Comparison of ENCODE assay signal across 9 mouse cellular contexts in the genomic region with DNA sequence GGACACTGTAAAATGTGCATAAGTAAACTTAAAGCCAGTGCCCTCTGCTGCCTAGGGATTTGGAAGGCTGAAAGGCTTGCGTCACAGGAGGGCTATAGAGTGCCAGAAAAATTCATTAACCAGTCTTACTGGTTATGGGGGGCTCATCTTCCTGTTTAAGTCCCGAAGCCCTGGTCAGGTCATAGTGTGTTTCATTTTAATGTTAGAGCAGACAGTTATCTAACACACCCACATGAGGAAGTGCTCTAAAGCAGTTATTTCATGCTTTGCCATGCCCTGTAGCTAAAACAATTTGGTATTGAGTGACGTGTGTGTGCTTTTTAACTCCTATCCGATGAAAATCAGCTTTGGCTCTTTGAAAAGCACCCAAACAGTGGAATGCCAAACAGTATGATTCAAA. TPM values are rescaled to one million over a fixed set of nuclear protein-coding genes. Genes with fewer than 3 reads are reported as not detected.
DNase-seq lines count a peak whose midpoint lies in the region; ATAC-seq and TF ChIP-seq lines count a peak whose summit lies in the region.
"Had no signal": no experiment of that assay in that cellular context is flagged by ENCODE, and none has a peak within 500 bp of the region (broad histone marks: within the 10 kb centered on the region; RNA-seq: fewer than 3 reads in every experiment).

No protein-coding gene starts in this region.

- WGBS in hindbrain, embryonic 14.5 days, result 36% methylated on average over 4 of the region's 4 CpGs
- WGBS in hindbrain, embryonic 10.5 days, result 53% methylated on average over 4 of the region's 4 CpGs
- 14% methylated on average over 4 of the region's 4 CpGs for WGBS in embryonic facial prominence, embryonic 14.5 days
- WGBS in limb, embryonic 13.5 days, result 33% methylated on average over 4 of the region's 4 CpGs

- DNase-seq in hindbrain, embryonic 14.5 days (ENCODE audit: low spot score), result no peak
- no peak for DNase-seq in hindbrain, embryonic 10.5 days (ENCODE audit: low spot score)
- DNase-seq in G1E (ENCODE audit: low spot score) (no peak), liver (no peak)
- peak; percentile 48 for DNase-seq in embryonic facial prominence, embryonic 14.5 days (ENCODE audit: low spot score)
- DNase-seq in frontal cortex, postnatal 25 days (ENCODE audit: low spot score in 2 of 2), result no peak
- DNase-seq in retina, postnatal 1 day, result no peak
- DNase-seq: liver, embryonic 13.5 days had no signal

- no peaks in the 10 kb centered on the region for H3K36me3 ChIP-seq in hindbrain, embryonic 14.5 days (replicated peaks; ENCODE audit: control insufficient read depth, insufficient read depth)
- H3K36me3 ChIP-seq in hindbrain, embryonic 10.5 days, result no peaks in the 10 kb centered on the region
- H3K36me3 ChIP-seq in G1E (replicated peaks), result no peaks in the 10 kb centered on the region
- H3K36me3 ChIP-seq in embryonic facial prominence, embryonic 14.5 days (ENCODE audit: control insufficient read depth, insufficient read depth, low read length), result no peaks in the 10 kb centered on the region
- H3K36me3 ChIP-seq in limb, embryonic 13.5 days, result no peaks in the 10 kb centered on the region
- H3K36me3 ChIP-seq: liver, embryonic 13.5 days had no signal

- TF ChIP-seq CTCF in G1E (IDR thresholded peaks at IDR 0.05; ENCODE audit: low read depth, low read length), result no peak

- no peak overlapping the region for H3K9ac ChIP-seq in hindbrain, embryonic 14.5 days
- 0 out of 2 replicates have a peak overlapping the region, but pooled peaks have one; percentile 19 for H3K9ac ChIP-seq in embryonic facial prominence, embryonic 14.5 days (ENCODE audit: low read depth, low read length)
- H3K9ac ChIP-seq in limb, embryonic 13.5 days, result no peak overlapping the region
- H3K9ac ChIP-seq: liver, embryonic 13.5 days had no signal

- H3K27ac ChIP-seq in hindbrain, embryonic 14.5 days, result no peak overlapping the region
- H3K27ac ChIP-seq in hindbrain, embryonic 10.5 days, result no peak overlapping the region
- H3K27ac ChIP-seq in embryonic facial prominence, embryonic 14.5 days (replicated peaks; ENCODE audit: low read depth, low read length), result peak overlapping the region; percentile 24; the same call in 1 of the 2 replicates
- no peak overlapping the region for H3K27ac ChIP-seq in limb, embryonic 13.5 days
- H3K27ac ChIP-seq: liver, embryonic 13.5 days had no signal

- H3K9me3 ChIP-seq in hindbrain, embryonic 14.5 days (ENCODE audit: control insufficient read depth, low read length), result no peaks in the 10 kb centered on the region
- no peaks in the 10 kb centered on the region for H3K9me3 ChIP-seq in hindbrain, embryonic 10.5 days
- H3K9me3 ChIP-seq in G1E (replicated peaks), result no peaks in the 10 kb centered on the region
- H3K9me3 ChIP-seq in embryonic facial prominence, embryonic 14.5 days (ENCODE audit: control insufficient read depth, low read length), result no peaks in the 10 kb centered on the region
- no peaks in the 10 kb centered on the region for H3K9me3 ChIP-seq in limb, embryonic 13.5 days
- H3K9me3 ChIP-seq: liver, embryonic 13.5 days had no signal

- H3K4me2 ChIP-seq in hindbrain, embryonic 14.5 days (replicated peaks), result peak overlapping the region; percentile 17
- peak overlapping the region; percentile 32; the same call in 1 of the 2 replicates for H3K4me2 ChIP-seq in embryonic facial prominence, embryonic 14.5 days (ENCODE audit: low read depth, low read length)
- peak overlapping the region; percentile 30 for H3K4me2 ChIP-seq in limb, embryonic 13.5 days (replicated peaks)
- H3K4me2 ChIP-seq: liver, embryonic 13.5 days had no signal

- no peaks in the 10 kb centered on the region for H3K4me1 ChIP-seq in hindbrain, embryonic 14.5 days (replicated peaks; ENCODE audit: control insufficient read depth, insufficient read depth, low read length)
- peaks cover 13% of the 10 kb centered on the region for H3K4me1 ChIP-seq in hindbrain, embryonic 10.5 days (replicated peaks)
- peaks cover 10% of the 10 kb centered on the region for H3K4me1 ChIP-seq in G1E (ENCODE audit: insufficient read depth, low read depth, low read length)
- H3K4me1 ChIP-seq in embryonic facial prominence, embryonic 14.5 days (ENCODE audit: control insufficient read depth, insufficient read depth, low read length), result 0 out of 2 replicates have a peak, but pooled peaks cover 9% of the 10 kb centered on the region
- H3K4me1 ChIP-seq in limb, embryonic 13.5 days, result peaks cover 24% of the 10 kb centered on the region
- H3K4me1 ChIP-seq: liver, embryonic 13.5 days had no signal

- no peaks in the 10 kb centered on the region for H3K27me3 ChIP-seq in hindbrain, embryonic 14.5 days (ENCODE audit: control insufficient read depth, insufficient read depth, low read length)
- H3K27me3 ChIP-seq in hindbrain, embryonic 10.5 days (ENCODE audit: insufficient read depth, poor library complexity, severe bottlenecking), result no peaks in the 10 kb centered on the region
- H3K27me3 ChIP-seq in G1E (ENCODE audit: insufficient read depth, low read length), result no peaks in the 10 kb centered on the region
- no peaks in the 10 kb centered on the region for H3K27me3 ChIP-seq in embryonic facial prominence, embryonic 14.5 days (replicated peaks; ENCODE audit: control insufficient read depth, insufficient read depth, low read length)
- H3K27me3 ChIP-seq in limb, embryonic 13.5 days, result no peaks in the 10 kb centered on the region
- H3K27me3 ChIP-seq: liver, embryonic 13.5 days had no signal

- no peak overlapping the region for H3K4me3 ChIP-seq in hindbrain, embryonic 14.5 days (replicated peaks; ENCODE audit: low read length)
- no peak overlapping the region for H3K4me3 ChIP-seq in hindbrain, embryonic 10.5 days
- H3K4me3 ChIP-seq in G1E (ENCODE audit: low read depth, low read length), result no peak overlapping the region
- no peak overlapping the region for H3K4me3 ChIP-seq in embryonic facial prominence, embryonic 14.5 days (ENCODE audit: low read depth, low read length)
- H3K4me3 ChIP-seq in limb, embryonic 13.5 days, result no peak overlapping the region
- H3K4me3 ChIP-seq: liver, embryonic 13.5 days had no signal

- no peak for ATAC-seq in hindbrain, embryonic 14.5 days (ENCODE audit: low FRiP score)
- peak; percentile 47 for ATAC-seq in G1E (ENCODE audit: extremely low read depth, insufficient number of reproducible peaks, low FRiP score, poor library complexity, severe bottlenecking)
- ATAC-seq in embryonic facial prominence, embryonic 14.5 days (ENCODE audit: low read depth), result 0 out of 2 replicates have a peak, but pooled peaks have one; percentile 48
- ATAC-seq in limb, embryonic 13.5 days (ENCODE audit: low FRiP score, low read depth), result no peak

RNA-seq across cellular contexts. Expression of a gene that starts 34.3 kb away (rescaled TPM):
- polyA plus RNA-seq in hindbrain, embryonic 14.5 days (2014; fragmentation: Nextera tagmentation; extraction: Ambion mirVana), result 49.7 and 52.8 TPM in 2 replicates
- polyA plus RNA-seq in hindbrain, embryonic 10.5 days (2016; fragmentation: Nextera tagmentation; extraction: Ambion mirVana), result 28.2 and 41.3 TPM in 2 replicates
- total RNA-seq in G1E (2014; fragmentation: Nextera tagmentation) (15.8 and 18.1 TPM in 2 replicates), G1E (2017) (4.9 and 6.6 TPM in 2 replicates)
- polyA plus RNA-seq in G1E (2012), result 1.5 and 1.8 TPM in 2 replicates
- polyA plus RNA-seq in embryonic facial prominence, embryonic 14.5 days (2014; fragmentation: Nextera tagmentation; extraction: Ambion mirVana), result 20.6 and 23.6 TPM in 2 replicates
- 22.8 and 22.9 TPM in 2 replicates for polyA plus RNA-seq in limb, embryonic 13.5 days (2015; fragmentation: Nextera tagmentation; extraction: Ambion mirVana)

Comparison
In these comparisons a context has a peak if more than half of its experiments do, and no peak if none do; other contexts are left out.
1. ATAC-seq: peak in G1E (single experiment) and embryonic facial prominence, embryonic 14.5 days (single experiment); none in hindbrain, embryonic 14.5 days (single experiment) and limb, embryonic 13.5 days (single experiment).
2. Peak in every context shown above with its lines, with median percentiles within 50 percentile points of each other: H3K4me2 ChIP-seq.